Mouse (Mus musculus): ENCODE data around the gene Olfr517. TPM values are rescaled to one million over a fixed set of nuclear protein-coding genes. Genes with fewer than 3 reads are reported as not detected.

Gene Olfr517
- polyA plus RNA-seq (2012; rRNA removed) = not detected in 2 replicates

DNA sequence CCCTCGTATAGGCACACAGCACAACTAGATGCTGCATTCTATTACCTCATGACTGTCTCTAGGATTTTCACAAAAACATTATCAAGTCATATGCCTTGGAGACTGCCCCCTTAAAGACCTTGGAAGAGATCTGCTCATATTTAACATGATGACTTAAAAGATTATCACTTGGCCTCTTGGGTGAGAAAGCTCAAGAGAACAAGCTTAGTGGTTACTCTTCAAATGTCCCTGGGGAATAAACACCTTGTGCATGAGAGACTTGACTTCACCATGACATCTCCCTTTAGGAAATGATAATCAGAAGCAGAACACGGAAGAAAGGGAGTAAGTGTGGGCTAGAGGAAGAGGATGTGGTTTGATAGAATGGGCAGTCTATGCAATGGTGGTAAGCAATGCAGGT lies at the start of gene Olfr517:
Gene Olfr517 (minus strand): TSS at position 101 of the 400 bp plus-strand sequence.

DNA sequence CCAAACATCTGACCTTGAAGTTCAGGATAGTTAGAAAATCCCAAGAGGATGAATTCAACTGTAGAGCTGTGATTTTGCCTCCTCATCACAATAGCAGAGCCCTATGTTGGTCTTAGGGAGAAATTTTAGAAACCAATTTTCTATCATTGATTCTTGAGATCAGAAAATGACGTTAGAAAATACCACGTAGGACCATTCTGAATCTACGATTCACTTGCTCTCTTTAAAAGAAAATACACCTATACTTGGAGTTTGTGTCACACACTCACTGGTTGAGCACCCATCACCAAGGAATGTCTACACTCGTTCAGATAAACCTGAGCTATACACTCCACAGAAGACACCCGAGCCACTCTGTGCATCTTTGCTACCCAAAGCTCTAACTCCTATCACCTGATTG lies 22.1 kb upstream of the Olfr517 start, which contains the start of gene Olfr519:
Gene Olfr519 (minus strand): TSS at position 101 of the 400 bp plus-strand sequence.

GRCm38 (mm10) chr7:108884906-108885305 lies 12.7 kb upstream of the Olfr517 start, which contains the start of gene Olfr518:
Gene Olfr518, minus strand, starts transcription at chr7:108885006.

GRCm38 (mm10) chr7:108850429-108850828 lies 21.8 kb downstream of the Olfr517 start, which contains the start of gene Olfr516:
Gene Olfr516, minus strand, starts transcription at chr7:108850529.

DNA sequence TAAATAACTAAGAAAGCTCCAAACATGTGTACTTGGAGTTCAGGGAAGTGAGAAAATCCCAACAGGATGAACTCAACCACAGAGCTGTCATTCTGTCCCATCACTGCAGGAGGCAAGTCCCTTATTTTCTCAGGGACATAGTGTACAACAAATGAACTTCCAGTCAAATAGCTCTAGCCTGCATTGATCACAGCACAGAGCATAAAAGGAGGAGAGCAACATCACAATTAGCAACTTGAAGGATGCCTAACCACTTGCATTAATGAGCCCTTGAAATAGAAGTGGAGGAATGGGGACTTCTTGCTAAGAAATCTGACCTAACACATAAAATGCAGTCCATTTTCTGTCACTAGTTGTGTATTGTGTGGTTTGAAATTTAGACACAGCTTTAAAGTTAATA lies 46.3 kb downstream of the Olfr517 start, which contains the start of gene Olfr514:
Gene Olfr514 (minus strand): TSS at position 101 of the 400 bp plus-strand sequence.

Other genes with a start within 250 kb of the Olfr517 start
- gene Olfr508, start 242.4 kb downstream of the Olfr517 start, polyA plus RNA-seq (2012; rRNA removed) = not detected in 2 replicates
- not detected in 2 replicates for gene Olfr509, start 220.5 kb downstream of the Olfr517 start, polyA plus RNA-seq (2012; rRNA removed)
- gene Olfr510, start 206.0 kb downstream of the Olfr517 start, polyA plus RNA-seq (2012; rRNA removed) = not detected in 2 replicates
- gene Olfr512, start 159.1 kb downstream of the Olfr517 start, polyA plus RNA-seq (2012; rRNA removed) = not detected in 2 replicates
- gene Olfr513, start 121.4 kb downstream of the Olfr517 start, polyA plus RNA-seq (2012; rRNA removed) = not detected in 2 replicates
- not detected in 2 replicates for gene Olfr514, start 46.4 kb downstream of the Olfr517 start, polyA plus RNA-seq (2012; rRNA removed)
- not detected in 2 replicates for gene Olfr516, start 21.9 kb downstream of the Olfr517 start, polyA plus RNA-seq (2012; rRNA removed)
- gene Olfr518, start 12.6 kb upstream of the Olfr517 start, polyA plus RNA-seq (2012; rRNA removed) = not detected in 2 replicates
- gene Olfr519, start 22.0 kb upstream of the Olfr517 start, polyA plus RNA-seq (2012; rRNA removed) = not detected in 2 replicates
- gene Nlrp10, start 57.8 kb upstream of the Olfr517 start, polyA plus RNA-seq (2012; rRNA removed) = not detected in 2 replicates
- gene Eif3f, start 62.0 kb upstream of the Olfr517 start, polyA plus RNA-seq (2012; rRNA removed) = 119 and 124 TPM in 2 replicates
- gene Tub, start 78.0 kb upstream of the Olfr517 start, polyA plus RNA-seq (2012; rRNA removed) = 111 and 117 TPM in 2 replicates
- 19.8 and 24.8 TPM in 2 replicates for gene Ric3, start 211.0 kb upstream of the Olfr517 start, polyA plus RNA-seq (2012; rRNA removed)

Measured in central nervous system, embryonic 14 days (tissue).